Mouse (Mus musculus) thymus, postnatal 10 days (tissue): ENCODE results near the gene Klra7.
"Not testable (repeated sequence)": the region's sequence is repeated elsewhere in the genome, so short reads cannot be mapped to it uniquely, and the experiment has no call there.

Source experiments
- DNase-seq, 2 experiments: peaks; one replicate each; pipeline ENCODE4 v3.0.0; 2021; ENCODE audit warnings: low spot score in 2 of 2

The Klra7 gene

DNA sequence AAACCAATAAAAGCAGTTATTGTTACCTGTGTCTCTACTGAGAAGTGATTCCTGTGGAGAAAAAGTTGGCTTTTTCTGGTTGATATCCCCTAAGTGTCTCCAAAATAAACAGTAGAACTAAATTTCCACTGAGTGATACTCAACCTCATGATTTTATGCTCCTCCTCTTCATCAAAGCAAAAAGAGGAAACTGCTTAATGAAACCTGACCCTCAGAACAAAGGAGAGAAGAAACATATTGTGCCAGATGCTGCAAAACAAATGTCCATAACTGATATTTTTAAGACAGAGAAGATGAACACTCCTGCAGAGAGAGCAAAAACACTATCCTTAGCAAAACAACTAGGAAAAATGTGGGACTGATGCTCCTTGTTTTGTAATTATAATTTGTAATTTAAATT is at the start of gene Klra7:
TSS of gene Klra7 (minus strand) at position 101 of the 400 bp plus-strand sequence.
- no peak for DNase-seq

- DNase-seq: not testable (repeated sequence)
Observed at GRCm38 (mm10) chr6:130281828-130282227, 48.7 kb upstream of the Klra7 start, which contains the start of gene Klra10. Gene Klra10, minus strand, starts transcription at chr6:130281928.

- DNase-seq: no peak
Observed at GRCm38 (mm10) chr6:130255326-130255725, 22.2 kb upstream of the Klra7 start.

GRCm38 (mm10) chr6:130237536-130237935 is 4.4 kb upstream of the Klra7 start:
- DNase-seq: no peak

DNA sequence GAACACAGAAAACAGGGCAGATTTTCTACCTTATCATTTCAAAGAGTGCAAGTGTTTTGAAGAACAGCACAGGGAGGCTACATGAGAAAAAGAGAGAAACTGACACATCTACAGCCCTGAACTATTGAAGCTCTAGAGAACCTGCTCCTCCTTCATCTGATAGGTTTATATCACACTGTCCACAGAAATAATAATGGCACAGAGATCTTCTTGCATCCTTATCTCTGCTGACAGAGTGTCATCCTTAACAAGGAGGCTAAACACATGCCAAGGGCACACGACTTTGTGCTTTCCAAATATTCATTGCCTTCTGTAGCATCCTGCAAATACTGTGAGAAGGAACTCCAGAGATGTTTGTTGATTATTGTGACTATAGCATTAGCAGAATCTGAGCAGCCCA is 3.5 kb upstream of the Klra7 start:
- no peak for DNase-seq

GRCm38 (mm10) chr6:130197453-130197852 is 35.7 kb downstream of the Klra7 start:
- DNase-seq: not testable (repeated sequence)

GRCm38 (mm10) chr6:130193012-130193411 is 40.1 kb downstream of the Klra7 start, which contains the start of gene Klra9:
Gene Klra9, minus strand, starts transcription at chr6:130193112.
- not testable (repeated sequence) for DNase-seq
